Mouse (Mus musculus): ENCODE data around the gene Ptprd.
"Not testable (repeated sequence)": the region's sequence is repeated elsewhere in the genome, so short reads cannot be mapped to it uniquely, and the experiment has no call there.

The Ptprd gene

DNA sequence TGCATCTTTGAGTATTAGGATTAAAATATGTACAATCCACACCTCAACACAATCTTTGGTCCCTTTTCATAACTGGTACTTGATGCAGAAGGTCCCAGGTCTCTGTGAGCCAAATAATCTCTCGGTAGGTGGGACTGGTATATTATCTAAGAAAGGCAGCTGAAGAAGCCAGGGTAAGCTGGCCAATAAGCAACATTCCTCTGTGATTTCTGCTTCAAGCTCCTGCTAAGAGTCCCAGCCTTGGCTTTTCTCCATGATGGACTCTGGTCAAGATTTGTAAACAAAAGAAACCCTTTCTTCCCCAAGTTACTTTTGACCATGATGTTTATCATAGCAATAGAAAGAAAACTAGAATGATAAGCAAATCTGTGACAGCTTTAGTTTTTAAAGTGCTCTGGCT lies 2012.4 kb downstream of the Ptprd start:
- DNase-seq (ENCODE audit: low spot score), result no peak

DNA sequence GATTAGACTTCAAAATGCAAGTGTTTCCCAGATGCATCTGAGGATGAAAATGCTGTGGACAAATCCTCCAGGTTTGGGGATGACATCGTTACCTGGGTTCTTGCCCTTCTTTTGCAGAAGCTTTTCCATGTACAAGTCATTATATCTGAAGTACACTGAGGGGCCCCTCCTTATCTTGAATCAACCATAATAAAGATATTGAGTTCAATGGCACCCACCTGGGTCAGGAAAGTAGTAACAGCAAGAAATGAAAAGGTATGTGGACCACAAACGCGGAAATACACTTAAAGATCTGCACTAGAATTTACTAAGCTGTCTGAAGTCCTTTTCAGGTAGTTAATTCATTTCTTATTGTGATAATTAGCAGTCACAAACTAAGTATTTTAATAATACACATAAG lies 2017.0 kb downstream of the Ptprd start:
- no peak for DNase-seq (ENCODE audit: low spot score)

DNA sequence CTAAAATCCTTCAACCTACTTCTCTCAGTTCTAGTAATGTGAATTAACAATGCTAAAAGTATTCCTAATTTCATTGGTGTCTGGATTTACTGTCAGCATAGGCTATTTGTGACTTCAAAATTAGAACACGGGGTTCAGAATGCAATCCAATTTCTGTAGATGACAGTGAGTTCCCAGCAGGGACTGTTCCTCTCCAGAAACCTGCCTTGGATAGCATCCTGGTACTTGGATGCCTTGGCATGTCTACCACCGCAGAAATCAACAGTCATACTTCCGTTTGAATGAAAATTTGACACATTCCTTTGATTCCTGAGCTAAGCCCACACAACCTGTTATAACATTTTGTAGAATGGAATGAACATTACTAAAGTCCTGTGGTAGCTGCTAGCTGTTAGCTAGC lies 2018.3 kb downstream of the Ptprd start:
- no peak for DNase-seq (ENCODE audit: low spot score)

DNA sequence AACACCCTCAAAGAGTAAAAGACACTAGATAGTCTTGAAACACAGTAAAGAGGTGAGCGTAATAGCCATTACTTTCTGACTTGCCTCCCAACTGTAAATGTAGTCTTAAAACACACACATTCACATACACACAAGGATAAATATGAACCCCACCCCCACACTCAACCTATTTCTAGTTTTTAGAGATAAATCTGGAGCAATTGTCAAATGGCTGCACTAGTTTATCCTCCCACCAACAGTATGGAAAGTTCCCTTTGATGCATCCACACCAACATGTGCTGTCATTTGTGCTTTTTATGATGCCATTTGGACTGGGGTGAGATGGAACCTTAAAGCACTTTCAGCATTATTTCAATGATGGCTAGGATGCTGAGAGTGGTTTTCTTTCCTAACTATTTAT lies 2019.7 kb downstream of the Ptprd start:
- no peak for DNase-seq (ENCODE audit: low spot score)

DNA sequence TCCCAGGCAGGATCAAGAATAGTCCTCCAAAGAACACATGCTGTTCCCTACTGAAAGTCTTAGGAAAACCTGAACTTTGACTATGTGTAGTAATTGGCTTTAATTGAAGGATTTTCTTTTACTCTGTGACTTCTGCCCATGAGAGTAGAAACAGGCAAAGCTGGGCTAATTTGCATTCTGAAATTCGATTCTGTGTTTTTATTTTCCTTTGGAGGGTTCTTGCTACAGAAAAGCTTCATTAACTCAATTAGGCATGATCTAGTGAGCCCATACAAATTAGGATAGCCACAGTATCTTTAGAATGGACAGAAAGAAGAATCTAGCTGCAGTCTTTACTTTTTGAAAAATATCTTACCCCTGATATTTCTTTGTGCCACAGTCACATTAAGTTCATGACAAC lies 2021.0 kb downstream of the Ptprd start:
- peak; percentile 61 for DNase-seq (ENCODE audit: low spot score)

DNA sequence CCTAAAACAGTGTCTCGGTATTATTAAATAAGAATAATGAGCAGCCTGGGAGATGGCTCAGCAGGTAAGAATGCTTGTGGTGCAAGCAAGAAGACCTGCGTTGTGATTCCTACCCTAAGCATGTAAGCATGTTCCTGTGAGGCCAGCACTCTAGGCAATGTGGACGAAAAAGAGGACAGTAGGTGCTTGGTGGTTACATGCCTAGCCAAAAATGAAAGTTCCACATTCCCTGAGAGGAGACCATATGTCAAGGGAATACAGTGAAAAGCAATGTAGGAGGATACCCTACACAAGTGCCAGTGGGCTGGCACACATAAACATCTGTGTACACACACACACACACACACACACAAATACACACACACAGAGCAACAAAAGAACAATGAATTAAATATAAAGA lies 2028.7 kb downstream of the Ptprd start:
- DNase-seq (ENCODE audit: low spot score), result no peak

DNA sequence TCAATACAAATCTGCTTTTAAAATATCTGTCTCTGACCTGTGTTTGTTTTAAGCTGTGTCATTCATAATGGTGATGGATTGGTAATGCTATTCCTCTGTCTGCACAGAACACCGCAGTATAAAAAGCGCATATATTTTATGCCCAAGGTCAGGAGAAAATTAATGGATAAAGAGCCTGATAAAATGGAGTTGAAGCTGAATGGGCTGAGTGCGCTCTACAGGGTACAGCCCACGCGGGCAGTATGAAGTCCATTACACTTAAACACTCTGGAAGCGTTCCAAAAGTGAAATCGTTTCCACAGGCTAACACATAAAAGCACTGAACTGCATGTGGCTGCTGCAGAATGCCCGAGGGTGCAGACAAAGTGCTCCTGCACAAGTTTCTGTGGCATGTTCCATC lies 2032.3 kb downstream of the Ptprd start:
- DNase-seq (ENCODE audit: low spot score), result no peak

DNA sequence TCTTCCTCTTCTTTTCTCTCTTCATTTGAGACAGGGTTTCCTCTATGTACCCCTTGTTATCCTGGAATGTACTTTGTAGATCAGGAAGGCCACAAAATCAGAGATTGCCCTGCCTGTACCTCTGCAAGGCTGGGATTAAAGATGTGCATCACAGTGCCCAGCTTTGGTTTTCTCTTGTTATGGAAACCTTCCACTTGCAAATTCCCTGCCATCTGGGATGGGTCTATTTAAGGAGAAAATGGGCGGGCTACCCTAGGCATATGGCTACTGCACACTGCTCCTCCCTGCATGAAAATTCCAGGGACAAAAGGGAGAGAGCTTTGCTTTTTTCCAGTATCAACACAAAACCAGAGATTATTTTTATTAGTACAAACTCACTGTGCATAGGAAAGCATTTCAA lies 2036.7 kb downstream of the Ptprd start:
- no peak for DNase-seq (ENCODE audit: low spot score)

DNA sequence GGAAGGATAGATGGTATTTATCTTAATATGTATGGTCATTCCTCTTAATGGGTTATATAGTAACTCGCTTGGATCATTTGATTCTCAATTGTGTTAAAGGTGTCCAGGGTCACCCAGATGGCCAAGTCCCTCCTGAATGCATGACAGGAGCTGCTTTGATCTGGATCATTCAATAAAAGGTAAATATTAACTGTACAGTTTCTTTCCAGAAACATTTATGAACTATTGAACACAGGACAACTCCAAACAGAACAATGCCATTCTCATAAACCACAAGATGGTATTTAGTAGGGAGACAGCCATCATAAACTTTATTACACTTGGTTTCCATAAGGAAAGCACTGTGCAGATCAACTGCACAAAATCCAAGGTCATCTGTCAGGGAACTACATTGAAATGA lies 2056.0 kb downstream of the Ptprd start:
- no peak for DNase-seq (ENCODE audit: low spot score)

DNA sequence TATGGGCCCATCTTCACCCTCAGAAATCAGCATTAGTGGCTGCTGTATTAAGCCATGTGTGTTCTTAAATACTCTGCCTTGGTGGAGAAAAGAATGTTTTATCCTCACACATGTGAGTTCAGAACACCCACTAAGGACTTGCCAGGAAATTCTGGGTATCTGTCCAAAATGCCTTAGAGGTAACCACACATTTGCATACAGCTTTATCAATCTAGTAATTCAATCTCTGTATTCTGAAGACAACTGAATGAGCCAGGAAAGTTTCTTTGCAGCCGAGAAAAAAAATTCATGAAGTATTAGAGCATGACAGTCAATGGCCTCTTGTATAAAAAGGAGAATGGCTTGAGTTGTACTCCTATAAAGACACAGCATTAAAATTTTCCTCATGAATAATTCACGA lies 2057.6 kb downstream of the Ptprd start:
- DNase-seq (ENCODE audit: low spot score), result no peak

DNA sequence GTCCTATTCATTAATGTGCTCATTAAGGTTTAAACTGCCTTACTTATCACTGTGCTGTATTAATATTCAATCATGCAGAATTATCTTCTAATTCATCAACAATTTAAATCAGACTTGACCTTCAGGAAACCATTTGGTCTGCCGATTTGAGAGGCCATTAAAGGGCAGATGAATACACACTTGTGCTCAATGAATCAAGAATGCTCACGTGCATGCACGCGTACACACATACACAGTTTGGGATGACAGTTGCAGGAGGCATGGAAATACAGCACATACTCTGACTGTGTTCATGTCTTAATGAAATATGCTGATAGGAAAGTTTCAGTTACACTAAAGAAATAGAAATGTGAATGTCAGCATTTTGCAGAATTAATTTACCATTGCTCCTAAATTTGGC lies 2066.8 kb downstream of the Ptprd start:
- DNase-seq (ENCODE audit: low spot score), result peak; percentile 23

DNA sequence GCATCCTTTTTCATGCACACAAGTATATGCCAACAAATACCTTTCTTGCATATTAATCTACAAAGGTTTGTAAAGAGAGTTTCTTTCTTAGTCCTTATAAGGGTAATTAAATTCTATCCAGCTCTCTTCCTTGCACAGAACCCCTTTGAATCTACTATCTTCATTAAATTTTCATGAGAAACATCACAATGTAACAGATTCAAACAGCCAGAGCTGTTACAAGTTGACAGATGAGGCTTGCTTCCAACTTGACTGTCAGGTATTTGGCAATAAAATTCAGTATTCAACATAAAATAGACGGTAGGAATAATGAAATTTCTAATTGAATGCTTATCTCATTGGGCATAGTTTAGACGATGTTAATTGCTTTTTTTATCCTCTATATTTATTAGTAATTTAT lies 2067.4 kb downstream of the Ptprd start:
- peak; percentile 17 for DNase-seq (ENCODE audit: low spot score)

DNA sequence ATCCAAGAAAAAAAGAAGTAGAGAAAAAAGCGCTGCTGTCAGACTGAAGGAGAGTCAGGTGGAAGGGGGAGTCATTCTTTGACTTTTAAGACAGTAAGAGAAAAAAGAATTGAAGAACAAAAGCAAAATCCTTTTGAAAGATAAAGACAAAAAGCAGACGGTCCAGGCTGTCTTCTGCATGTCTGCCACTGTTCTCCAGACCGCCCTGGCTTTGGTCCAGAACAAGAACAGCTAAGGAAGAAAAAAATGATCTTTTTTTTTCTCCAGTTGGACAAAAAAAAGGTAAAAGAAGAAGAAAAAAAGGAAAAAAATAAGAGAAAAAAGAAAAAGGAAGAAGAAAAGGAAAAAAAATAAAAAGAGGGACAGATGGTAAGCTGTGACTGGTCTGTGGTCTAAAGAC lies 2073.9 kb downstream of the Ptprd start:
- DNase-seq (ENCODE audit: low spot score), result no peak

DNA sequence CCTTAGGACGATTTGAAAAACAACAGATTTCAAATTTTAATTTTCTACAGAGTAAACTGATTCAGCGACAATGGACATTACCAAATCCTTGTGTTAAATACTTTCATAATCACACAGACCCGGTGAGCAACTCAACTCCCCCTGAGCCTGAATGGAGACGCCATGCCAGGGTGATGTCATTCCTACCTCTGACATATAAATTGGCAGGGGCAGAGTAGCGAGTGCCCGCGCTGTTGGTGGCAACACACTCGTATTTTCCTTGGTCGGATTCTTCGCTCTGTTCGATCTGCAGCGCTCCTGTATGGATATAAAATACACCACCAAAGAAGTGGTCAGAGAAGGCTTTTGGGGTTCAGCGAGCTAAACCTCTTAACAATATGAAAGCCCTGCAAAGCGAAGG lies 2075.1 kb downstream of the Ptprd start:
- no peak for DNase-seq (ENCODE audit: low spot score)

DNA sequence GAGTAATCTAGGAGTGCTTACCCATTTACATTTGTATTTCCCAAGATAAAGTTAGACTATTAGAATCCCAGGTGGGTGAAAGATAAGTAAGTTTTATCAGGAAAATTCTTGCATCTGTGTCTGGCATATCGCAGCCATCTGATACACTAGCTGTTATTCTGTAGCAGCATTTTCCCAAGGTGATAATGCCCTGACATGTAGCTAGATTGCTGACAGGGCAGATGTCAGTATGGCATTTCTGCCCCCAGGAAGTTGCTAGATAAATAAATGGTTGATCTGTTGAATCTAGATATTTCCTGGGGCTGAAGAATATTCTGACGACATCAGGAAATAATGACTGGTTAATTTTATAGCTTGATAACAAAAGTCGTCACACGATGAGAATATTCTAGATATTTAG lies 2119.9 kb downstream of the Ptprd start:
- DNase-seq (ENCODE audit: low spot score), result no peak

DNA sequence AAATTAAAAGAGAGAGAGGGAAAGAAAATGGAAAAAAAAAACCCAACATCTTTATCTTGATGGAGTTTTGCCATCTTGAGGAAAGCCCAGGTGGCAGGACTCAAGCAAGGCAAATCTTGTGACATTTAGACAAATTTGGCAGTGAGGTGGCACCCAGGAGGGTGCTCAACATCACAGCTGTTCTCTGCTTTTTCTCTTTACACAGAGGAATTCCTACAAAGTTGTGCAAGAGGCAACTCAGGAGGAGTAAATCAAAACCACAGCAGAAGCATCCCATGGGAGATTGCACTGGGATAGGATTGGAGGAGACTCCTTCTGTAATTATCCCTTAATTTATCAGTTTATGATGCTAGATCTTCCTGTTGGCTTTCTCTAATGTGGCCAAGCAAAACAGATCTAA lies 2121.9 kb downstream of the Ptprd start:
- DNase-seq (ENCODE audit: low spot score), result no peak

DNA sequence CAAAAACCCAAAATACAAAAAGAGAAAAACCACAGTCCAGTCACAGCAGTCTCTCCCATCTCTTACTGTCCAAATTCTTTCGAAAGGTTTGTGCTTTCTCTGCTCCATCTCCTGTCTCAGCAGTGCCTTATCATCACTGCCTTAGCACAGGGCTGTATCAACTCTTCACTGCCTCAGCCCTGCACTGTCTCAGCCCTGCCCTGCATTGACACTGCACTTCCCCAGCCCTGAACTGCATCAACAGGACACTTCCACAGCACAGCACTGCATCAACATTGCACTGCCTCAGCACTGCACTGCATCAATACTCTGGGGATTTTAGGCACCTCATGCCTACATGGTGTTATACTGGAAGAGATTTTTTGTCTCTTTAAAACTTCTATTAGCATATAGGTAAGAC lies 2135.7 kb downstream of the Ptprd start:
- no peak for DNase-seq (ENCODE audit: low spot score)

DNA sequence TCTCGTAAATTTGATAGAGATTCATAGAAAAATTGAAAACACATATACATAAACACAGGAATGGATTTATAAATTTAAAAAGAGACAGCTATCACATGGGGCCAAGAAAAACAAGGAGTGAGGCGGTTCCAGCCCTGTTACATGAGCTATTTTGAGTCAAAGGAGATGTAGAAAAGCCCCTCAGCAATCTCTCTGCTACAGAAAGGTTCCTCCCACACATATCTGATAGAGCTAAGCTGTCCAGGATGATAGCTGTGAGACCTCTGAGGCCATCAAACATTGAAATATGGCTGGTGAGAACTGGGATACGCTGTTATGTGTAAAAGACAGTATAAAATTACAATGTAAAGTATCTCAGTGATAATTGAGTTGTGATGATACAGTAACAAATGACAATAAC lies 2138.5 kb downstream of the Ptprd start:
- DNase-seq (ENCODE audit: low spot score), result no peak

DNA sequence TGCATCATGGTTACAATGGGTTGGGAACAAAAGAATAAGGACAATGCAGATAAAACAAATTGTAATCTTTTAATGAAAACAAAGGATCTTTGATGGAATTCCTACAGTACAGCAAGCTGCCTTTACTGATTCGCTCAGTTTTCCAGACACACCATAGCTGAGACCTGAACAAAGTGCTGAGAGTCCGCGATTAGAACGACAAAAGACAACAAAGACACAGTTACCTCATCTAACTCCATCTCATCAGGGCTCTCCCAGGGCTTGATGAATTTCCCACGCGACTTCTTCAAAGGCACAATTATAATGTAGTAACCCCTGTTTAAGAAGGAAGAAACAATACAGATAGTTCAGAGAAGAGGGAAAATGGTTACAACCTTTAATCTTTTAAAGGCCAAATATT lies 2140.0 kb downstream of the Ptprd start:
- DNase-seq (ENCODE audit: low spot score), result no peak

DNA sequence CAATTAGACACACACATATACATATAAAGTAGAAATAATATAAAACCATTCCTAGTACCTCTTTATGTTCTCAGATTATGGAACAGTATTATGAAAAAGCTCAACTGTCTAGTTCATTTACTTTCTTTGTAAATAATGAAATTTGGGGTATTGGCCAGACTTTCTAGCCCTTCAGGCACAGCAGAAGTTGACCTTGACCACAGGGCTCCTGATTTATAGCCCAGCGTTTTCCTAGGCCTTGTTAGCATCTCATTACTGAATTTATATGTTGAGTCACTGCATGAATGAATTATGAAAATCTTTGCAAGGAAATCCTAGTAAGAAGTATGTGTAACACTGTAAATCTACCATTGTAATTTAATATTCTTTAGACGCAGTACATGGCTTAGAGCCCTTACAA lies 2154.9 kb downstream of the Ptprd start:
- no peak for DNase-seq (ENCODE audit: low spot score)

DNA sequence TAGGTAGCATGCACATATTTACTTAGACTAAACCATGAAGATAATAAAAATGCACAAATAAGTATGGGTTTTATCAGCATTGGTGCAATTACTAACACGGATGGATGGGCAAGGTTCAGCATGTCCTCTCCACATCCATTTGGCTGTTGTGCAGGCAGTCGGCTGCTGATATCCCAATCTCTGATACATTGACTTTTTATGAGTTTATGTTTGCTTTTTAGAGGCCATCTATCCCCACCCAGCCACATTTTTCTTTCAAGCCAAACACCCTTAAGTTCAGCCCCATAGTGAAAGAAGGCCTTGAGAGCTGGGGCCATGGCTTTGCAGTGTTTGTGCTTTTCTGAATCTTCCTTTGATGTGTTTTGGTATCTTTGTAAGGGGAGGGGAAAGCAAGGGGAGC lies 2166.1 kb downstream of the Ptprd start:
- DNase-seq (ENCODE audit: low spot score), result no peak

DNA sequence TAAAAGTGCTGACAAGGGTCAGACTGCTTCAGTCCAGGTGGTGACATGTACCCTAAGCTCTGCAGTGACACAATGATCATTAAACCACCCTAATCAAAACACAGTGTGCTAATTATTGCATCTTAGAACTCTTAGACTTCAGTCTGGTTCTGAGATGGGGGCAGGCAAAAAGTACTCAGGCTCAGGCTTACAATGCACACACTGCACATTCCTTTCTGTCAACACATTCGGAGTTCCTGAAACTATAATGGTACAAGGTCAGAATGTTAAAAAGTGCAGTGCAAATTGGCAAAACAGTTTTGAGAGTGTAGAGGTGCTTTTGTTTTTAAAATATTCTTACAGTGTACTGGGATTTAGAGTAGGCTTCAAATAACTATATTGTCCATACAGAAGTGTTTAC lies 2167.0 kb downstream of the Ptprd start:
- no peak for DNase-seq (ENCODE audit: low spot score)

DNA sequence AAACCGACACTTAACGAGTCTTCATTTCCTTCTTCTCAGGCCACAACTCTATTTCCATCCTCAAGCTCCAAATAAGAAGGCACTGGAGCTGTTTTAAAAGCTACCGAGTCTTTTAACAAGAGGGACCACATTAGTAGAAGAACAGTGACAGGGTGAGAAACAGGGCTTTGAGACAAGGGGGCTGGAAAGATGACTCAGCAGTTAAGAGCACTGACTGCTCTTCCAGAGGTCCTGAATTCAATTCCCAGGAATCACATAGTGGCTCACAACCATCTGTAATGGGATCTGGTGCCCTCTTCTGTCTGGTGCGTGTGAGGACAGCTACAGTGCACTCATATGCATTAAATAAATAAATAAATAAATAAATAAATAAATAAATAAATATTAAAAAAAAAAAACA lies 2174.6 kb downstream of the Ptprd start:
- not testable (repeated sequence) for DNase-seq (ENCODE audit: low spot score)

DNA sequence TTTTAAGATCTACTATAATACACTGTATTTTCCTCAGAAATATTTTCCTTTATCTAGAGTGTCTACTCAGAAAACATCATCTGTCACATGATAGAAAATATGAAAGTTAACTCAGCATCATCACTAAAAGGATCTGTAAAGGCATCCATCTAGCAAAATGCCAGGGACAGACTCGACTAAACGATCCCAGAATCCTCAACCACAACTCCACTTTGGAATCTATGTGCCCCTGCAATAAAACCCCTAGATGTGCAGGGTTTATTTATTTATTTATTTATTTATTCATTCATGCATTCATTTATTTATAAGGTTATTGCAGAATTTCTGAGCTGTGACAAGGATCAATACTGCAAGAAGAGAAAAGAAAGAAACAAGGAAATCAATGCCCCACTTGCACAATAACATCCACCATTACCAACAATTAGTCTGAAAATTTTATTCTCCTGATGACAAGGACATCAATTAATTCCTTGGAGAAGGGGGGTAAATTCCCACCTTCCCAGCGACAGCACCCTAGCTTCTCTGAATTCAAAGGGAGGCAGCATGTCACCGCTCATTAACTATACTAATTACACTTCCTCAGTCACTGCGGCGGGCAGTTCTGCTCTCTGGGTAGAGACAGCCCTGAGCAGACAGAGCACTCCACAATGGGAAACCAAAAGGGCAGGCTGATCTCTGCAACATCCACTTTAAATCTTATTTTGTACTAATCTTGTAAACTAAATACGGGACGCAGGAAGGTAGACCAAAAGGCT lies 2186.0 kb downstream of the Ptprd start:
- peak; percentile 79 for DNase-seq (ENCODE audit: low spot score)

DNA sequence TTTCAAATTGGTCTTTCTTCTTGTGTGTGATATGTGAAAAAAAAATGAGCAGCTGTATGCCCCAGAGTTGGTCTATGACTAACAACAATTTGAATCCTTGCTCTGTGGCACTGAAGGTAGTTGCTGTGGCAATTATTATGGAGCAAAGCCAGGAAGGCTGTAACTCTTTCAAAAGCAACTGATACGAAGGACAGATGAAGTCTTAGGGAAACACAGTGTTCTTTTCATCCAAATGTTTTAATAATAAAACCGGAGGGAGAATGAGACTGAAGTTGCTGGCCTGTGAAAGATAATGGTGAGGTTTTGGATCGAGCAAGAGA lies 2187.3 kb downstream of the Ptprd start:
- no peak for DNase-seq (ENCODE audit: low spot score)
